In genomic region chr4:115728721-115729120, GRCm38 (mm10) we compare ENCODE assay signal across 9 mouse cellular contexts. TPM values are rescaled to one million over a fixed set of nuclear protein-coding genes. Genes with fewer than 3 reads are reported as not detected.
A peak's percentile ranks its signal among the peaks of the same experiment; 100 is the strongest.
DNase-seq lines count a peak whose midpoint lies in the region; ATAC-seq and TF ChIP-seq lines count a peak whose summit lies in the region.
"Had no signal": no experiment of that assay in that cellular context is flagged by ENCODE, and none has a peak within 500 bp of the region (broad histone marks: within the 10 kb centered on the region; RNA-seq: fewer than 3 reads in every experiment).

No protein-coding gene starts in this region.

- H3K4me3 ChIP-seq in hindbrain, embryonic 14.5 days (replicated peaks; ENCODE audit: low read length) = no peak overlapping the region
- H3K4me3 ChIP-seq in hindbrain, embryonic 13.5 days = no peak overlapping the region
- H3K4me3 ChIP-seq in MEL (ENCODE audit: control insufficient read depth in 1 of 2, insufficient read depth in 1 of 2, low read depth in 2 of 2, low read length in 2 of 2) = no peak overlapping the region
- H3K4me3 ChIP-seq in liver, postnatal 0 days (ENCODE audit: low read depth, low read length) = no peak overlapping the region
- H3K4me3 ChIP-seq: limb, embryonic 13.5 days had no signal

- WGBS in hindbrain, embryonic 14.5 days = 14% methylated on average over 5 of the region's 5 CpGs
- 15% methylated on average over 5 of the region's 5 CpGs for WGBS in hindbrain, embryonic 13.5 days
- 13% methylated on average over 5 of the region's 5 CpGs for WGBS in liver, postnatal 0 days (ENCODE audit: insufficient replicate concordance)

- ATAC-seq in hindbrain, embryonic 14.5 days (ENCODE audit: low FRiP score) = no peak
- ATAC-seq in hindbrain, embryonic 13.5 days (ENCODE audit: low FRiP score) = no peak
- ATAC-seq in common myeloid progenitor, adult 5-6 weeks (replicated peaks; ENCODE audit: low read depth, poor library complexity, severe bottlenecking) = peak; percentile 50
- no peak for ATAC-seq in liver, postnatal 0 days
- no peak for ATAC-seq in erythroblast, adult 5-6 weeks (replicated peaks; ENCODE audit: low FRiP score, poor library complexity, severe bottlenecking)

- TF ChIP-seq EP300 in MEL (IDR thresholded peaks at IDR 0.05; ENCODE audit: low read depth in 1 of 2, low read length in 2 of 2) = no peak
- no peak for TF ChIP-seq EP300 in liver, postnatal 0 days (IDR thresholded peaks at IDR 0.05; ENCODE audit: low read depth)

- no peak for TF ChIP-seq CTCF in MEL (IDR thresholded peaks at IDR 0.05 in 2 of 3, conservative IDR thresholded peaks at IDR 0.05 in 1 of 3; ENCODE audit: control insufficient read depth in 1 of 3, insufficient read depth in 1 of 3, low read depth in 2 of 3, low read length in 3 of 3, poor library complexity in 1 of 3, severe bottlenecking in 1 of 3)
- no peak for TF ChIP-seq CTCF in liver, postnatal 0 days (IDR thresholded peaks at IDR 0.05; ENCODE audit: low read depth)

- H3K36me3 ChIP-seq in hindbrain, embryonic 14.5 days (replicated peaks; ENCODE audit: control insufficient read depth, insufficient read depth) = no peaks in the 10 kb centered on the region
- H3K36me3 ChIP-seq in hindbrain, embryonic 13.5 days = no peaks in the 10 kb centered on the region
- peaks cover 0 to 10% of the 10 kb centered on the region in 2 experiments; a peak in 2 of 4 replicates for H3K36me3 ChIP-seq in MEL (ENCODE audit: control insufficient read depth in 1 of 2, insufficient read depth in 2 of 2, low read length in 2 of 2)
- no peaks in the 10 kb centered on the region for H3K36me3 ChIP-seq in liver, postnatal 0 days (replicated peaks; ENCODE audit: insufficient read depth, low read length)
- H3K36me3 ChIP-seq: limb, embryonic 13.5 days had no signal

- TF ChIP-seq POLR2A in MEL (IDR thresholded peaks at IDR 0.05; ENCODE audit: control insufficient read depth in 1 of 2, insufficient read depth in 1 of 2, low read depth in 1 of 2, low read length in 2 of 2, poor library complexity in 1 of 2) = no peak

- peak; percentile 66 for DNase-seq in hindbrain, embryonic 14.5 days (ENCODE audit: low spot score)
- DNase-seq in MEL (ENCODE audit: low read depth, low spot score) = peak; percentile 77
- DNase-seq in liver, postnatal 0 days = peak; percentile 51
- peak; percentile 32 for DNase-seq in thymus, postnatal 25 days
- no peak for DNase-seq in cerebellum, adult 11 months

- peaks cover 21% of the 10 kb centered on the region for H3K27me3 ChIP-seq in hindbrain, embryonic 14.5 days (ENCODE audit: control insufficient read depth, insufficient read depth, low read length)
- H3K27me3 ChIP-seq in hindbrain, embryonic 13.5 days = peaks cover 25% of the 10 kb centered on the region
- H3K27me3 ChIP-seq in MEL (ENCODE audit: control insufficient read depth in 1 of 2, insufficient read depth in 2 of 2, low read length in 2 of 2) = peaks cover 0 to 1% of the 10 kb centered on the region in 2 experiments; a peak in 2 of 4 replicates
- H3K27me3 ChIP-seq in liver, postnatal 0 days (ENCODE audit: insufficient read depth, low read length) = no peaks in the 10 kb centered on the region

- no peak for TF ChIP-seq RAD21 in MEL (IDR thresholded peaks at IDR 0.05; ENCODE audit: low read depth, low read length)

- no peaks in the 10 kb centered on the region for H3K4me1 ChIP-seq in hindbrain, embryonic 14.5 days (replicated peaks; ENCODE audit: control insufficient read depth, insufficient read depth, low read length)
- no peaks in the 10 kb centered on the region for H3K4me1 ChIP-seq in hindbrain, embryonic 13.5 days (replicated peaks)
- peaks cover 3 to 14% of the 10 kb centered on the region in 2 experiments for H3K4me1 ChIP-seq in MEL (ENCODE audit: control insufficient read depth in 1 of 2, insufficient read depth in 2 of 2, low read length in 2 of 2)
- no peaks in the 10 kb centered on the region for H3K4me1 ChIP-seq in liver, postnatal 0 days (ENCODE audit: insufficient read depth)
- H3K4me1 ChIP-seq: limb, embryonic 13.5 days had no signal

- no peak overlapping the region for H3K27ac ChIP-seq in hindbrain, embryonic 14.5 days
- H3K27ac ChIP-seq in hindbrain, embryonic 13.5 days = no peak overlapping the region
- H3K27ac ChIP-seq in MEL (ENCODE audit: control insufficient read depth, low read depth, low read length) = no peak overlapping the region
- H3K27ac ChIP-seq in liver, postnatal 0 days (ENCODE audit: low read depth) = no peak overlapping the region
- H3K27ac ChIP-seq: limb, embryonic 13.5 days had no signal

- H3K79me2 ChIP-seq in MEL (ENCODE audit: control insufficient read depth, insufficient read depth, low read length, poor library complexity) = no peaks in the 10 kb centered on the region

- 0 out of 2 replicates have a peak, but pooled peaks cover 5% of the 10 kb centered on the region for H3K9me3 ChIP-seq in hindbrain, embryonic 14.5 days (ENCODE audit: control insufficient read depth, low read length)
- H3K9me3 ChIP-seq in hindbrain, embryonic 13.5 days = no peaks in the 10 kb centered on the region
- no peaks in the 10 kb centered on the region for H3K9me3 ChIP-seq in MEL (replicated peaks; ENCODE audit: insufficient read depth, low read length)
- H3K9me3 ChIP-seq in liver, postnatal 0 days (ENCODE audit: low read length) = no peaks in the 10 kb centered on the region
- H3K9me3 ChIP-seq: limb, embryonic 13.5 days had no signal

- H3K4me2 ChIP-seq in hindbrain, embryonic 14.5 days (replicated peaks) = no peak overlapping the region
- no peak overlapping the region for H3K4me2 ChIP-seq in hindbrain, embryonic 13.5 days
- no peak overlapping the region for H3K4me2 ChIP-seq in liver, postnatal 0 days (ENCODE audit: low read depth, low read length)
- H3K4me2 ChIP-seq: limb, embryonic 13.5 days had no signal

- no peak overlapping the region for H3K9ac ChIP-seq in hindbrain, embryonic 14.5 days
- H3K9ac ChIP-seq in hindbrain, embryonic 13.5 days = no peak overlapping the region
- no peak overlapping the region for H3K9ac ChIP-seq in MEL (ENCODE audit: control insufficient read depth, low read depth, low read length, poor library complexity, severe bottlenecking)
- no peak overlapping the region for H3K9ac ChIP-seq in liver, postnatal 0 days (replicated peaks)
- H3K9ac ChIP-seq: limb, embryonic 13.5 days had no signal

TF ChIP-seq in MEL, 35 proteins besides CTCF, POLR2A, EP300 and RAD21 (continues in another document):
- TF ChIP-seq CHD1 (IDR thresholded peaks at IDR 0.05; ENCODE audit: low read depth, low read length) = no peak
- TF ChIP-seq MYC (IDR thresholded peaks at IDR 0.05; ENCODE audit: low read depth, low read length) = no peak
- no peak for TF ChIP-seq GABPA (IDR thresholded peaks at IDR 0.05; ENCODE audit: low read depth, low read length)
- no peak for TF ChIP-seq MAX (IDR thresholded peaks at IDR 0.05; ENCODE audit: low read length)
- no peak for TF ChIP-seq MXI1 (IDR thresholded peaks at IDR 0.05; ENCODE audit: low read depth, low read length)
- no peak for TF ChIP-seq ZNF384 (IDR thresholded peaks at IDR 0.05; ENCODE audit: low read depth, low read length)
- no peak for TF ChIP-seq SMC3 (IDR thresholded peaks at IDR 0.05; ENCODE audit: low read depth, low read length)
- no peak for TF ChIP-seq MEF2A (IDR thresholded peaks at IDR 0.05; ENCODE audit: extremely low read depth, insufficient replicate concordance, low read depth, low read length, poor library complexity, severe bottlenecking)
- no peak for TF ChIP-seq ZC3H11A (IDR thresholded peaks at IDR 0.05; ENCODE audit: low read depth, low read length)
- no peak for TF ChIP-seq CHD2 (IDR thresholded peaks at IDR 0.05; ENCODE audit: low read length)
- TF ChIP-seq RCOR1 (IDR thresholded peaks at IDR 0.05; ENCODE audit: low read depth, low read length) = no peak
- TF ChIP-seq BHLHE40 (IDR thresholded peaks at IDR 0.05; ENCODE audit: borderline replicate concordance, low read depth, low read length) = no peak

RNA-seq across cellular contexts. Expression of gene Efcab14, which starts 8.8 kb away (rescaled TPM):
- polyA plus RNA-seq in hindbrain, embryonic 14.5 days (2014; fragmentation: Nextera tagmentation; extraction: Ambion mirVana) = 23.9 and 25.5 TPM in 2 replicates
- polyA plus RNA-seq in hindbrain, embryonic 13.5 days (2015; fragmentation: Nextera tagmentation; extraction: Ambion mirVana) = 20.6 and 21.3 TPM in 2 replicates
- total RNA-seq in MEL (2012; rRNA removed) = 10.4 and 11.7 TPM in 2 replicates
- 10 to 100 TPM in 1 of 2 experiments, not detected in 1; 17.1 TPM for polyA plus RNA-seq in MEL (2012; ENCODE audit: insufficient read depth in 1 of 2, insufficient read length in 2 of 2, low read depth in 1 of 2, low replicate concordance in 2 of 2, missing spikeins in 1 of 2)
- 32.8 and 48.6 TPM in 2 replicates for total RNA-seq in common myeloid progenitor, adult 5-6 weeks (2017)
- polyA plus RNA-seq in liver, postnatal 0 days (2015; fragmentation: Nextera tagmentation; extraction: Ambion mirVana) = 8.3 and 8.4 TPM in 2 replicates
- 29.9 and 33.4 TPM in 2 replicates for total RNA-seq in erythroblast, adult 5-6 weeks (2015; ENCODE audit: low replicate concordance)
- total RNA-seq in erythroblast, adult 5-6 weeks (2017; ENCODE audit: low replicate concordance) = 12.7 and 27.6 TPM in 2 replicates

RNA-seq across cellular contexts. Expression of gene Tex38, which starts 52.1 kb away (rescaled TPM):
- 0.27 and 0.33 TPM in 2 replicates for polyA plus RNA-seq in hindbrain, embryonic 14.5 days (2014; fragmentation: Nextera tagmentation; extraction: Ambion mirVana)
- polyA plus RNA-seq in hindbrain, embryonic 13.5 days (2015; fragmentation: Nextera tagmentation; extraction: Ambion mirVana) = 0.29 TPM in 1 of 2 replicates, not detected in the other
- not detected in 2 replicates for total RNA-seq in MEL (2012; rRNA removed)
- polyA plus RNA-seq in MEL (2012; ENCODE audit: insufficient read depth in 1 of 2, insufficient read length in 2 of 2, low read depth in 1 of 2, low replicate concordance in 2 of 2, missing spikeins in 1 of 2) = under 1 TPM in 1 of 2 experiments, not detected in 1; 0.15 TPM
- total RNA-seq in common myeloid progenitor, adult 5-6 weeks (2017) = 0.87 TPM in 1 of 2 replicates, not detected in the other
- polyA plus RNA-seq in liver, postnatal 0 days (2015; fragmentation: Nextera tagmentation; extraction: Ambion mirVana) = 0.14 and 0.22 TPM in 2 replicates
- total RNA-seq in erythroblast, adult 5-6 weeks (2015; ENCODE audit: low replicate concordance) = not detected in 2 replicates
- total RNA-seq in erythroblast, adult 5-6 weeks (2017; ENCODE audit: low replicate concordance) = not detected in 2 replicates

RNA-seq across cellular contexts. Expression of gene Atpaf1, which starts 55.9 kb away (rescaled TPM):
- 40.9 and 45.6 TPM in 2 replicates for polyA plus RNA-seq in hindbrain, embryonic 14.5 days (2014; fragmentation: Nextera tagmentation; extraction: Ambion mirVana)
- polyA plus RNA-seq in hindbrain, embryonic 13.5 days (2015; fragmentation: Nextera tagmentation; extraction: Ambion mirVana) = 37.3 and 41.8 TPM in 2 replicates
- total RNA-seq in MEL (2012; rRNA removed) = 18.9 and 24.5 TPM in 2 replicates
- 10 to 100 TPM in 1 of 2 experiments, not detected in 1; 23.4 TPM for polyA plus RNA-seq in MEL (2012; ENCODE audit: insufficient read depth in 1 of 2, insufficient read length in 2 of 2, low read depth in 1 of 2, low replicate concordance in 2 of 2, missing spikeins in 1 of 2)
- 13.1 and 17.4 TPM in 2 replicates for total RNA-seq in common myeloid progenitor, adult 5-6 weeks (2017)
- 14.5 and 15.2 TPM in 2 replicates for polyA plus RNA-seq in liver, postnatal 0 days (2015; fragmentation: Nextera tagmentation; extraction: Ambion mirVana)
- 2.7 and 10.9 TPM in 2 replicates for total RNA-seq in erythroblast, adult 5-6 weeks (2015; ENCODE audit: low replicate concordance)
- 1.4 and 2.3 TPM in 2 replicates for total RNA-seq in erythroblast, adult 5-6 weeks (2017; ENCODE audit: low replicate concordance)
